Mouse (Mus musculus): ENCODE results near the gene Fbln2. TPM values are rescaled to one million over a fixed set of nuclear protein-coding genes. Genes with fewer than 3 reads are reported as not detected.

Fbln2 gene
- total and polyA plus RNA-seq, 3 experiments = 0.81 TPM; not detected in 2

GRCm38 (mm10) chr6:91174211-91174610, 38.0 kb upstream of the Fbln2 start:
- peaks cover 3 to 10% of the 10 kb centered on the region in 2 experiments; a peak in 3 of 4 replicates for H3K4me1 ChIP-seq (ENCODE audit: control insufficient read depth in 1 of 2, insufficient read depth in 2 of 2)
- TF ChIP-seq USF2 (conservative IDR thresholded peaks at IDR 0.05; ENCODE audit: low read depth, low read length) = no peak
- no peak for TF ChIP-seq NELFE (IDR thresholded peaks at IDR 0.05; ENCODE audit: low read depth, low read length)
- no peak for TF ChIP-seq IRF4 (IDR thresholded peaks at IDR 0.05; ENCODE audit: low read depth, low read length)
- TF ChIP-seq MEF2A (IDR thresholded peaks at IDR 0.05; ENCODE audit: borderline replicate concordance, low read depth, low read length) = no peak
- no peak for TF ChIP-seq JUND (conservative IDR thresholded peaks at IDR 0.05; ENCODE audit: low read depth, low read length)
- TF ChIP-seq MAX (IDR thresholded peaks at IDR 0.05; ENCODE audit: low read length) = no peak
- TF ChIP-seq ZNF384 (IDR thresholded peaks at IDR 0.05; ENCODE audit: low read depth, low read length) = no peak
- no peak for TF ChIP-seq NRF1 (IDR thresholded peaks at IDR 0.05; ENCODE audit: low read depth, low read length)
- TF ChIP-seq TBP (conservative IDR thresholded peaks at IDR 0.05; ENCODE audit: low read depth, low read length) = no peak
- no peak overlapping the region for H3K4me3 ChIP-seq (replicated peaks in 1 of 3; ENCODE audit: low read depth in 2 of 3, low read length in 2 of 3, poor library complexity in 1 of 3)
- H3K9me3 ChIP-seq (replicated peaks; ENCODE audit: low read length) = no peaks in the 10 kb centered on the region
- in situ Hi-C loops (cut with MboI; ENCODE audit: low pct_ligation_motif_present, low pct_unique_long_range_greater_than_20kb, low sequenced_read_pairs) = loop anchor here (5.0 to 25.0 kb wide), 2 partner anchors 103 to 238 kb away; partner anchors contain the start of gene Wnt7a
- DNase-seq (ENCODE audit: extremely low read depth) = no peak
- H3K27ac ChIP-seq (ENCODE audit: insufficient read depth, low read depth) = no peak overlapping the region
- H3K36me3 ChIP-seq (replicated peaks in 1 of 2; ENCODE audit: control insufficient read depth in 1 of 2, insufficient read depth in 1 of 2, low read length in 1 of 2) = no peaks in the 10 kb centered on the region
- H3K27me3 ChIP-seq (replicated peaks) = peaks cover 65% of the 10 kb centered on the region
- no peaks in the 10 kb centered on the region for H3K79me2 ChIP-seq (replicated peaks; ENCODE audit: control insufficient read depth, extremely low read depth, insufficient read depth, poor library complexity, severe bottlenecking)
- no peak overlapping the region for H3K4me2 ChIP-seq (ENCODE audit: insufficient read depth, low read depth, poor library complexity, severe bottlenecking)
- no peak overlapping the region for H3K9ac ChIP-seq (ENCODE audit: insufficient read depth, low read depth)
- dilution Hi-C loops (cut with MboI; ENCODE audit: extremely low pct_ligation_motif_present, extremely low pct_unique_long_range_greater_than_20kb, low sequenced_read_pairs) = no loop called here

DNA sequence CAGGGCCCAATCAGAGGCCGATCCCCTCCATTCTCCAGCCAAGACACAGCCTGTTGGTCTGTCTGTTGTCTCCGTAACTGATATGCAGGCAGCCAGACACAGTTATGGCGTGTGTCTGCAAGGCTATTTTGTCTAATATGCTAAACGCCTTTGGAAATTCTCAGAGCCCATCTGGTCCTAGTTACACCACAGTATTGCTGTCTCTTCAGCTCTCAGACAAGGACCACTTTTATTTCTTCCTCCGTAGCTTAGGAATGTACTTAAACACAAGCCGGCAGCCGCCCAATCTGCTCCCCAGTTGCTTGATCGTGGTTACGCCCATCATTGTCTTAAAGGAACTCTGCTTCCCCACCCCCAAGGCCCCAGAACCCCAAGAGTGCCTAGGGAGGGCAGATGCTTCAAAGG, 31.5 kb upstream of the Fbln2 start:
- no peak for TF ChIP-seq HCFC1 (IDR thresholded peaks at IDR 0.05; ENCODE audit: low read depth, low read length)
- no peak for TF ChIP-seq POLR2A (IDR thresholded peaks at IDR 0.05; ENCODE audit: low read depth, low read length)
- TF ChIP-seq MAX (IDR thresholded peaks at IDR 0.05; ENCODE audit: low read length) = no peak
- no peak for TF ChIP-seq UBTF (IDR thresholded peaks at IDR 0.05; ENCODE audit: low read depth, low read length)
- TF ChIP-seq MXI1 (IDR thresholded peaks at IDR 0.05; ENCODE audit: low read depth, low read length) = no peak
- no peak for TF ChIP-seq CTCF (conservative IDR thresholded peaks at IDR 0.05 in 1 of 2, IDR thresholded peaks at IDR 0.05 in 1 of 2; ENCODE audit: low read depth in 2 of 2, low read length in 2 of 2)
- no peak for TF ChIP-seq IRF4 (IDR thresholded peaks at IDR 0.05; ENCODE audit: low read depth, low read length)
- no peak for TF ChIP-seq PAX5 (IDR thresholded peaks at IDR 0.05; ENCODE audit: low read length)
- dilution Hi-C loops (cut with MboI; ENCODE audit: extremely low pct_ligation_motif_present, extremely low pct_unique_long_range_greater_than_20kb, low sequenced_read_pairs) = no loop called here
- no peak overlapping the region for H3K4me3 ChIP-seq (replicated peaks in 1 of 3; ENCODE audit: low read depth in 2 of 3, low read length in 2 of 3, poor library complexity in 1 of 3)
- in situ Hi-C loops (cut with MboI; ENCODE audit: low pct_ligation_motif_present, low pct_unique_long_range_greater_than_20kb, low sequenced_read_pairs) = no loop called here
- no peak overlapping the region for H3K27ac ChIP-seq (ENCODE audit: insufficient read depth, low read depth)
- H3K9me3 ChIP-seq (replicated peaks; ENCODE audit: low read length) = no peaks in the 10 kb centered on the region
- no peak overlapping the region for H3K4me2 ChIP-seq (ENCODE audit: insufficient read depth, low read depth, poor library complexity, severe bottlenecking)
- H3K27me3 ChIP-seq (replicated peaks) = peaks cover 91% of the 10 kb centered on the region
- H3K36me3 ChIP-seq (replicated peaks in 1 of 2; ENCODE audit: control insufficient read depth in 1 of 2, insufficient read depth in 1 of 2, low read length in 1 of 2) = no peaks in the 10 kb centered on the region
- DNase-seq (ENCODE audit: extremely low read depth) = no peak
- no peaks in the 10 kb centered on the region for H3K79me2 ChIP-seq (replicated peaks; ENCODE audit: control insufficient read depth, extremely low read depth, insufficient read depth, poor library complexity, severe bottlenecking)
- no peaks in the 10 kb centered on the region for H3K4me1 ChIP-seq (ENCODE audit: control insufficient read depth in 1 of 2, insufficient read depth in 2 of 2)
- H3K9ac ChIP-seq (ENCODE audit: insufficient read depth, low read depth) = no peak overlapping the region

GRCm38 (mm10) chr6:91181320-91181719, 30.9 kb upstream of the Fbln2 start:
- Histone ChIP-seq H3K27me3 (replicated peaks) (peaks cover 90% of the 10 kb centered on the region), H3K79me2 (replicated peaks; ENCODE audit: control insufficient read depth, extremely low read depth, insufficient read depth, poor library complexity, severe bottlenecking) (no peaks in the 10 kb centered on the region), H3K36me3 (replicated peaks in 1 of 2; ENCODE audit: control insufficient read depth in 1 of 2, insufficient read depth in 1 of 2, low read length in 1 of 2) (no peaks in the 10 kb centered on the region), H3K27ac (ENCODE audit: insufficient read depth, low read depth) (no peak overlapping the region), H3K4me1 (ENCODE audit: control insufficient read depth in 1 of 2, insufficient read depth in 2 of 2) (no peaks in the 10 kb centered on the region), H3K9ac (ENCODE audit: insufficient read depth, low read depth) (no peak overlapping the region), H3K4me3 (replicated peaks in 1 of 3; ENCODE audit: low read depth in 2 of 3, low read length in 2 of 3, poor library complexity in 1 of 3) (no peak overlapping the region), H3K4me2 (ENCODE audit: insufficient read depth, low read depth, poor library complexity, severe bottlenecking) (no peak overlapping the region), H3K9me3 (replicated peaks; ENCODE audit: low read length) (no peaks in the 10 kb centered on the region)
- in situ Hi-C loops (cut with MboI; ENCODE audit: low pct_ligation_motif_present, low pct_unique_long_range_greater_than_20kb, low sequenced_read_pairs) = no loop called here
- no peak for DNase-seq (ENCODE audit: extremely low read depth)
- TF ChIP-seq MXI1 (IDR thresholded peaks at IDR 0.05; ENCODE audit: low read depth, low read length) (no peak), SMC3 (IDR thresholded peaks at IDR 0.05; ENCODE audit: low read depth, low read length) (no peak), KAT2A (IDR thresholded peaks at IDR 0.05; ENCODE audit: insufficient replicate concordance, low read length) (no peak), HCFC1 (IDR thresholded peaks at IDR 0.05; ENCODE audit: low read depth, low read length) (no peak), CHD2 (IDR thresholded peaks at IDR 0.05; ENCODE audit: low read length) (no peak), NRF1 (IDR thresholded peaks at IDR 0.05; ENCODE audit: low read depth, low read length) (no peak), POLR2A (IDR thresholded peaks at IDR 0.05; ENCODE audit: low read depth, low read length) (no peak), ZMIZ1 (IDR thresholded peaks at IDR 0.05; ENCODE audit: low read depth, low read length) (no peak), ZNF384 (IDR thresholded peaks at IDR 0.05; ENCODE audit: low read depth, low read length) (no peak), TBP (conservative IDR thresholded peaks at IDR 0.05; ENCODE audit: low read depth, low read length) (no peak), RCOR1 (conservative IDR thresholded peaks at IDR 0.05; ENCODE audit: low read depth, low read length) (no peak), RAD21 (IDR thresholded peaks at IDR 0.05; ENCODE audit: low read depth, low read length) (no peak), MEF2A (IDR thresholded peaks at IDR 0.05; ENCODE audit: borderline replicate concordance, low read depth, low read length) (no peak)
- dilution Hi-C loops (cut with MboI; ENCODE audit: extremely low pct_ligation_motif_present, extremely low pct_unique_long_range_greater_than_20kb, low sequenced_read_pairs) = no loop called here

Measured in CH12.LX (cell line).